In the genomic region with DNA sequence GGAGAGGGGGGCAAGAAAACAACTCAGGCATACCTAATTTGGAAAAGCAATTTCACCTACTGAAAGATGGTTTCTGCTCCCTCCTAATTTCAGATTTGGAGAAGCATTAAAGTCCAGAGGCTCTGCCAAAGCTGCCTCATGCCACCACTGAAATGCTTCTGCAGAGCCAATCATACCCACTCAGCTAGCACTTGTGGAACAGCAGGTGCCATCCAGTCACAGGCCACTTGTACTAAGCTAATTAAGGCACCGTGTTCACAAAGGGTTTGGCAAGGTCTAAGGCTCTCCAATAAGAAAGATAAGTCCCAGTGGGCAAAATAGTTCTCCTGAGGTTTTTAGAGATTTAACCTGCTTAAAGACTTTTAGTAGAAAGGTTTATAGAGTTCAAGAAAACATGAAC, we compare ENCODE assay signal across 21 mouse cellular contexts.
A peak's percentile ranks its signal among the peaks of the same experiment; 100 is the strongest.
DNase-seq lines count a peak whose midpoint lies in the region; ATAC-seq and TF ChIP-seq lines count a peak whose summit lies in the region.
"Had no signal": no experiment of that assay in that cellular context is flagged by ENCODE, and none has a peak within 500 bp of the region (broad histone marks: within the 10 kb centered on the region; RNA-seq: fewer than 3 reads in every experiment).

No protein-coding gene starts in this region.

- H3K27me3 ChIP-seq in forebrain, embryonic 14.5 days (replicated peaks; ENCODE audit: control insufficient read depth, insufficient read depth, low read length) = no peaks in the 10 kb centered on the region
- H3K27me3 ChIP-seq in forebrain, embryonic 12.5 days = no peaks in the 10 kb centered on the region
- no peaks in the 10 kb centered on the region for H3K27me3 ChIP-seq in heart, embryonic 10.5 days (ENCODE audit: insufficient read depth, poor library complexity, severe bottlenecking)
- H3K27me3 ChIP-seq: embryonic facial prominence, embryonic 15.5 days; kidney, embryonic 15.5 days had no signal

- DNase-seq in forebrain, embryonic 14.5 days (ENCODE audit: low spot score) = peak; percentile 26
- DNase-seq in heart, adult 9 months (ENCODE audit: low spot score in 2 of 2) = peak; percentile 29 to 32
- DNase-seq in heart, embryonic 10.5 days (ENCODE audit: low spot score) = no peak
- DNase-seq in retina, postnatal 1 day = peak; percentile 3
- no peak for DNase-seq in retina, embryonic 14.5 days (ENCODE audit: low spot score)
- DNase-seq in gastrocnemius, adult 2 months = no peak
- DNase-seq: adrenal gland, postnatal 10 days; cerebellum, adult 9-10 months; forebrain, postnatal 0 days; kidney, adult 11 months; kidney, postnatal 36 days; layer of hippocampus, postnatal 36 days; right cerebral cortex, postnatal 25 days; spleen, adult 18-20 months had no signal

- 17% methylated on average over 1 of the region's 1 CpGs for WGBS in forebrain, embryonic 14.5 days
- 30% methylated on average over 1 of the region's 1 CpGs for WGBS in forebrain, embryonic 12.5 days
- 64% methylated on average over 1 of the region's 1 CpGs for WGBS in heart, embryonic 10.5 days

- no peak for TF ChIP-seq CTCF in gastrocnemius, adult 2 months (IDR thresholded peaks at IDR 0.05)

- H3K4me2 ChIP-seq in forebrain, embryonic 14.5 days (ENCODE audit: low read length) = no peak overlapping the region
- no peak overlapping the region for H3K4me2 ChIP-seq in forebrain, embryonic 12.5 days
- H3K4me2 ChIP-seq: embryonic facial prominence, embryonic 15.5 days; kidney, embryonic 15.5 days; midbrain, embryonic 12.5 days had no signal

- no peak overlapping the region for H3K9ac ChIP-seq in forebrain, embryonic 14.5 days (ENCODE audit: low read length)
- H3K9ac ChIP-seq in forebrain, embryonic 12.5 days = no peak overlapping the region
- H3K9ac ChIP-seq: embryonic facial prominence, embryonic 15.5 days; forebrain, postnatal 0 days; kidney, embryonic 15.5 days; midbrain, embryonic 12.5 days had no signal

- H3K36me3 ChIP-seq in forebrain, embryonic 14.5 days (ENCODE audit: control insufficient read depth, insufficient read depth, low read length) = no peaks in the 10 kb centered on the region
- no peaks in the 10 kb centered on the region for H3K36me3 ChIP-seq in forebrain, embryonic 12.5 days (replicated peaks)
- no peaks in the 10 kb centered on the region for H3K36me3 ChIP-seq in heart, embryonic 10.5 days
- H3K36me3 ChIP-seq: embryonic facial prominence, embryonic 15.5 days; hindbrain, embryonic 10.5 days; kidney, embryonic 15.5 days; midbrain, embryonic 12.5 days had no signal

- no peaks in the 10 kb centered on the region for H3K4me1 ChIP-seq in forebrain, embryonic 14.5 days (ENCODE audit: control insufficient read depth, insufficient read depth, low read length)
- no peaks in the 10 kb centered on the region for H3K4me1 ChIP-seq in forebrain, embryonic 12.5 days
- no peaks in the 10 kb centered on the region for H3K4me1 ChIP-seq in heart, embryonic 10.5 days
- H3K4me1 ChIP-seq: embryonic facial prominence, embryonic 15.5 days; hindbrain, embryonic 10.5 days; kidney, embryonic 15.5 days; midbrain, embryonic 12.5 days had no signal

- no peak overlapping the region for H3K4me3 ChIP-seq in forebrain, embryonic 14.5 days (ENCODE audit: low read depth, low read length)
- no peak overlapping the region for H3K4me3 ChIP-seq in forebrain, embryonic 12.5 days (replicated peaks)
- no peak overlapping the region for H3K4me3 ChIP-seq in heart, embryonic 10.5 days
- no peak overlapping the region for H3K4me3 ChIP-seq in gastrocnemius, adult 2 months
- H3K4me3 ChIP-seq: embryonic facial prominence, embryonic 15.5 days; hindbrain, embryonic 10.5 days; kidney, embryonic 15.5 days; midbrain, embryonic 12.5 days had no signal

- intact Hi-C loops in gastrocnemius, adult 2 months (cut with DNase I) = no loop called here

- no peaks in the 10 kb centered on the region for H3K9me3 ChIP-seq in forebrain, embryonic 14.5 days (replicated peaks; ENCODE audit: control insufficient read depth, low read length)
- H3K9me3 ChIP-seq in forebrain, embryonic 12.5 days = no peaks in the 10 kb centered on the region
- no peaks in the 10 kb centered on the region for H3K9me3 ChIP-seq in heart, embryonic 10.5 days
- H3K9me3 ChIP-seq: embryonic facial prominence, embryonic 15.5 days; hindbrain, embryonic 10.5 days; kidney, embryonic 15.5 days; midbrain, embryonic 12.5 days had no signal

- no peak overlapping the region for H3K27ac ChIP-seq in forebrain, embryonic 14.5 days (ENCODE audit: low read depth, low read length)
- H3K27ac ChIP-seq in forebrain, embryonic 12.5 days = no peak overlapping the region
- no peak overlapping the region for H3K27ac ChIP-seq in heart, embryonic 10.5 days
- no peak overlapping the region for H3K27ac ChIP-seq in gastrocnemius, adult 2 months
- H3K27ac ChIP-seq: embryonic facial prominence, embryonic 15.5 days; hindbrain, embryonic 10.5 days; kidney, embryonic 15.5 days; midbrain, embryonic 12.5 days had no signal

- ATAC-seq in forebrain, embryonic 14.5 days = no peak
- no peak for ATAC-seq in forebrain, embryonic 12.5 days (ENCODE audit: low FRiP score)
- no peak for ATAC-seq in inflammation-experienced regulatory T-cells, adult 6 months
- ATAC-seq: forebrain, postnatal 0 days; hindbrain, embryonic 16.5 days had no signal

Comparison
In these comparisons a context has a peak if more than half of its experiments do, and no peak if none do; other contexts are left out.
1. DNase-seq: peak in forebrain, embryonic 14.5 days (single experiment), heart, adult 9 months (2 of 2) and retina, postnatal 1 day (single experiment); none in heart, embryonic 10.5 days (single experiment), retina, embryonic 14.5 days (single experiment) and gastrocnemius, adult 2 months (single experiment).